Mouse (Mus musculus): Measurements from ENCODE around the gene Slfnl1.

Slfnl1 gene

GRCm38 (mm10) chr4:120531986-120532385, at the start of gene Slfnl1:
TSS of gene Slfnl1 (plus strand) at chr4:120532231.
- DNase-seq (ENCODE audit: low read depth, low spot score): peak; percentile 29

GRCm38 (mm10) chr4:120487707-120488106, 44.3 kb upstream of the Slfnl1 start:
- DNase-seq (ENCODE audit: low read depth, low spot score): no peak

GRCm38 (mm10) chr4:120506955-120507354, 25.1 kb upstream of the Slfnl1 start:
- no peak for DNase-seq (ENCODE audit: low read depth, low spot score)

GRCm38 (mm10) chr4:120511203-120511602, 20.8 kb upstream of the Slfnl1 start:
- DNase-seq (ENCODE audit: low read depth, low spot score): no peak

GRCm38 (mm10) chr4:120514366-120514765, 17.7 kb upstream of the Slfnl1 start:
- no peak for DNase-seq (ENCODE audit: low read depth, low spot score)

- no peak for DNase-seq (ENCODE audit: low read depth, low spot score)
Observed at GRCm38 (mm10) chr4:120516491-120516890, 15.5 kb upstream of the Slfnl1 start.

GRCm38 (mm10) chr4:120516907-120517306, 15.1 kb upstream of the Slfnl1 start:
- no peak for DNase-seq (ENCODE audit: low read depth, low spot score)

GRCm38 (mm10) chr4:120517335-120517734, 14.7 kb upstream of the Slfnl1 start:
- DNase-seq (ENCODE audit: low read depth, low spot score): no peak

GRCm38 (mm10) chr4:120521761-120522160, 10.3 kb upstream of the Slfnl1 start:
- no peak for DNase-seq (ENCODE audit: low read depth, low spot score)

GRCm38 (mm10) chr4:120522351-120522750, 9.7 kb upstream of the Slfnl1 start:
- no peak for DNase-seq (ENCODE audit: low read depth, low spot score)

GRCm38 (mm10) chr4:120523092-120523491, 8.9 kb upstream of the Slfnl1 start:
- DNase-seq (ENCODE audit: low read depth, low spot score): no peak

GRCm38 (mm10) chr4:120528171-120528570, 3.9 kb upstream of the Slfnl1 start:
- DNase-seq (ENCODE audit: low read depth, low spot score): peak; percentile 19

- peak; percentile 45 for DNase-seq (ENCODE audit: low read depth, low spot score)
Observed at GRCm38 (mm10) chr4:120538664-120539063, 6.6 kb downstream of the Slfnl1 start.

- DNase-seq (ENCODE audit: low read depth, low spot score): no peak
Observed at GRCm38 (mm10) chr4:120544896-120545295, 12.9 kb downstream of the Slfnl1 start.

- DNase-seq (ENCODE audit: low read depth, low spot score): no peak
Observed at GRCm38 (mm10) chr4:120556592-120556991, 24.6 kb downstream of the Slfnl1 start.

- DNase-seq (ENCODE audit: low read depth, low spot score): no peak
Observed at GRCm38 (mm10) chr4:120565726-120566125, 33.7 kb downstream of the Slfnl1 start.

GRCm38 (mm10) chr4:120568005-120568404, 36.0 kb downstream of the Slfnl1 start:
- DNase-seq (ENCODE audit: low read depth, low spot score): no peak

GRCm38 (mm10) chr4:120569025-120569424, 37.0 kb downstream of the Slfnl1 start:
- no peak for DNase-seq (ENCODE audit: low read depth, low spot score)

- DNase-seq (ENCODE audit: low read depth, low spot score): peak; percentile 97
Observed at GRCm38 (mm10) chr4:120569486-120570437, 37.7 kb downstream of the Slfnl1 start, which contains the start of gene Ctps. TSS of gene Ctps (minus strand) at chr4:120570276.

- no peak for DNase-seq (ENCODE audit: low read depth, low spot score)
Observed at GRCm38 (mm10) chr4:120570438-120571069, 38.5 kb downstream of the Slfnl1 start.

- no peak for DNase-seq (ENCODE audit: low read depth, low spot score)
Observed at GRCm38 (mm10) chr4:120571070-120571464, 39.0 kb downstream of the Slfnl1 start.

GRCm38 (mm10) chr4:120571691-120572090, 39.7 kb downstream of the Slfnl1 start:
- no peak for DNase-seq (ENCODE audit: low read depth, low spot score)

- DNase-seq (ENCODE audit: low read depth, low spot score): no peak
Observed at GRCm38 (mm10) chr4:120580894-120581293, 48.9 kb downstream of the Slfnl1 start.

Data from ZHBTc4 (cell line).